Mouse (Mus musculus) hindbrain, embryonic 14.5 days (tissue): ENCODE measurements around the gene Gnb3. TPM values are rescaled to one million over a fixed set of nuclear protein-coding genes. Genes with fewer than 3 reads are reported as not detected.

Experiments used
- ATAC-seq: fragments of 200-750 bp; cut with Nextera tagmentation; 2 replicates; pipeline ENCODE4 v1.8.0; 2017; ENCODE audit warnings: moderate number of reproducible peaks, mild to moderate bottlenecking, moderate TSS enrichment, moderate library complexity; ENCODE audit not compliant: low FRiP score
- DNase-seq: peaks from one replicate; pipeline ENCODE4 v3.0.0-alpha.2; 2015; ENCODE audit warnings: low spot score
- H3K27ac ChIP-seq: fragments of 300-500 bp; sonication (generic); 2 replicates; pipeline ENCODE4 v1.5.1; 2014; ENCODE audit warnings: mild to moderate bottlenecking, moderate library complexity
- H3K27me3 ChIP-seq: fragments of 300-500 bp; sonication (generic); 2 replicates; pipeline ENCODE4 v1.6.1; 2014; ENCODE audit warnings: mild to moderate bottlenecking, low read length, mixed read lengths; ENCODE audit not compliant: control insufficient read depth, insufficient read depth
- H3K36me3 ChIP-seq: fragments of 300-500 bp; sonication (generic); replicated peaks from 2 replicates; pipeline ENCODE4 v1.6.1; 2014; ENCODE audit not compliant: control insufficient read depth, insufficient read depth
- H3K4me1 ChIP-seq: fragments of 300-500 bp; sonication (generic); replicated peaks from 2 replicates; pipeline ENCODE4 v1.6.1; 2014; ENCODE audit warnings: antibody characterized with exemption, low read length, mixed read lengths; ENCODE audit not compliant: control insufficient read depth, insufficient read depth
- H3K4me2 ChIP-seq: fragments of 300-500 bp; sonication (generic); replicated peaks from 2 replicates; pipeline ENCODE4 v1.6.1; 2014; ENCODE audit warnings: mild to moderate bottlenecking, moderate library complexity
- H3K4me3 ChIP-seq: fragments of 300-500 bp; sonication (generic); replicated peaks from 2 replicates; pipeline ENCODE4 v1.5.1; 2014; ENCODE audit warnings: mild to moderate bottlenecking, low read length
- H3K9ac ChIP-seq: fragments of 300-500 bp; sonication (generic); 2 replicates; pipeline ENCODE4 v1.6.1; 2014
- H3K9me3 ChIP-seq: fragments of 300-500 bp; sonication (generic); 2 replicates; pipeline ENCODE4 v1.6.1; 2016; ENCODE audit warnings: low read length; ENCODE audit not compliant: control insufficient read depth
- WGBS: fragments of 180-500 bp; shearing (Covaris S2); extraction: QIAGEN DNeasy Blood & Tissue Kit; methylation state at CpG from one replicate; pipeline ENCODE4 v1.1.7; 2014; 5-methylcytosine and 5-hydroxymethylcytosine counted together
- polyA plus RNA-seq: library from polyadenylated mRNA; unstranded; fragments of >200 nt; fragmentation: Nextera tagmentation; extraction: Ambion mirVana; gene quantifications from 2 replicates; pipeline ENCODE4 v1.2.1, GENCODE M21; 2014

Gene Gnb3
- 0.21 and 1.2 TPM in 2 replicates for polyA plus RNA-seq

GRCm38 (mm10) chr6:124840241-124841167, at the start of gene Gnb3:
Gnb3 (minus strand) TSS chr6:124840275.
- H3K4me3 ChIP-seq = no peak within 1 kb of the TSS
- DNase-seq (no peak), ATAC-seq (peak; percentile 25)
- H3K4me1 ChIP-seq = no peaks in the 10 kb centered on the region; the same call in 1 of the 2 replicates
- H3K9ac ChIP-seq = 0 out of 2 replicates have a peak within 1 kb of the TSS, but pooled peaks have one; percentile 34
- H3K36me3 ChIP-seq = peaks cover 17% of the 10 kb centered on the region
- no peak within 1 kb of the TSS for H3K27ac ChIP-seq
- WGBS = 33% methylated on average over 15 of the region's 15 CpGs
- H3K27me3 ChIP-seq = no peaks in the 10 kb centered on the region
- H3K9me3 ChIP-seq = no peaks in the 10 kb centered on the region
- no peak within 1 kb of the TSS for H3K4me2 ChIP-seq

- H3K9ac ChIP-seq = no peak overlapping the region
- no peaks in the 10 kb centered on the region for H3K27me3 ChIP-seq
- no peak overlapping the region for H3K4me2 ChIP-seq
- ATAC-seq (no peak), DNase-seq (no peak)
- no peak overlapping the region for H3K4me3 ChIP-seq
- WGBS = 92% methylated on average over 6 of the region's 6 CpGs
- no peaks in the 10 kb centered on the region for H3K36me3 ChIP-seq
- no peaks in the 10 kb centered on the region for H3K4me1 ChIP-seq
- H3K9me3 ChIP-seq = no peaks in the 10 kb centered on the region
- H3K27ac ChIP-seq = no peak overlapping the region
Observed at GRCm38 (mm10) chr6:124888555-124889125, 48.6 kb upstream of the Gnb3 start.

GRCm38 (mm10) chr6:124887986-124888385, 47.9 kb upstream of the Gnb3 start, which contains the start of gene Cd4:
Cd4 (minus strand) TSS chr6:124888221.
- WGBS = 92% methylated on average over 9 of the region's 9 CpGs
- DNase-seq = no peak
- ATAC-seq = no peak
- H3K4me2 ChIP-seq = no peak within 1 kb of the TSS
- no peak within 1 kb of the TSS for H3K9ac ChIP-seq
- H3K36me3 ChIP-seq = no peaks in the 10 kb centered on the region
- H3K27me3 ChIP-seq = no peaks in the 10 kb centered on the region
- no peaks in the 10 kb centered on the region for H3K4me1 ChIP-seq
- no peak within 1 kb of the TSS for H3K27ac ChIP-seq
- H3K4me3 ChIP-seq = no peak within 1 kb of the TSS
- H3K9me3 ChIP-seq = no peaks in the 10 kb centered on the region

GRCm38 (mm10) chr6:124885956-124886381, 45.9 kb upstream of the Gnb3 start:
- Histone ChIP-seq H3K4me3 (no peak overlapping the region), H3K9ac (no peak overlapping the region), H3K27me3 (no peaks in the 10 kb centered on the region), H3K4me1 (no peaks in the 10 kb centered on the region), H3K4me2 (no peak overlapping the region), H3K9me3 (no peaks in the 10 kb centered on the region), H3K27ac (no peak overlapping the region), H3K36me3 (no peaks in the 10 kb centered on the region)
- WGBS = 94% methylated on average over 8 of the region's 8 CpGs
- no peak for ATAC-seq
- DNase-seq = no peak

- DNase-seq (no peak), ATAC-seq (no peak)
- Histone ChIP-seq H3K4me2 (no peak overlapping the region), H3K27ac (no peak overlapping the region), H3K36me3 (no peaks in the 10 kb centered on the region), H3K4me1 (no peaks in the 10 kb centered on the region), H3K9ac (no peak overlapping the region), H3K27me3 (no peaks in the 10 kb centered on the region), H3K4me3 (no peak overlapping the region), H3K9me3 (no peaks in the 10 kb centered on the region)
- 72% methylated on average over 10 of the region's 10 CpGs for WGBS
Observed at GRCm38 (mm10) chr6:124884714-124885500, 44.8 kb upstream of the Gnb3 start.

GRCm38 (mm10) chr6:124883351-124883750, 43.3 kb upstream of the Gnb3 start:
- Histone ChIP-seq H3K36me3 (no peaks in the 10 kb centered on the region), H3K9me3 (no peaks in the 10 kb centered on the region), H3K27me3 (no peaks in the 10 kb centered on the region), H3K4me1 (no peaks in the 10 kb centered on the region), H3K9ac (no peak overlapping the region), H3K4me2 (no peak overlapping the region), H3K27ac (no peak overlapping the region), H3K4me3 (no peak overlapping the region)
- ATAC-seq (no peak), DNase-seq (no peak)
- WGBS = 68% methylated on average over 10 of the region's 10 CpGs

- Histone ChIP-seq H3K4me3 (no peak overlapping the region), H3K9me3 (no peaks in the 10 kb centered on the region), H3K9ac (no peak overlapping the region), H3K4me1 (no peaks in the 10 kb centered on the region), H3K36me3 (no peaks in the 10 kb centered on the region), H3K27me3 (no peaks in the 10 kb centered on the region), H3K27ac (no peak overlapping the region), H3K4me2 (no peak overlapping the region)
- no peak for DNase-seq
- no peak for ATAC-seq
- WGBS = 94% methylated on average over 9 of the region's 9 CpGs
Observed at GRCm38 (mm10) chr6:124881821-124882220, 41.7 kb upstream of the Gnb3 start.

GRCm38 (mm10) chr6:124879390-124879789, 39.3 kb upstream of the Gnb3 start:
- ATAC-seq (no peak), DNase-seq (no peak)
- Histone ChIP-seq H3K9ac (no peak overlapping the region), H3K9me3 (no peaks in the 10 kb centered on the region), H3K4me3 (no peak overlapping the region), H3K36me3 (no peaks in the 10 kb centered on the region), H3K4me2 (no peak overlapping the region), H3K27ac (no peak overlapping the region), H3K4me1 (no peaks in the 10 kb centered on the region), H3K27me3 (no peaks in the 10 kb centered on the region)
- 63% methylated on average over 6 of the region's 6 CpGs for WGBS

- 64% methylated on average over 2 of the region's 3 CpGs for WGBS
- ATAC-seq = no peak
- H3K36me3 ChIP-seq = no peaks in the 10 kb centered on the region
- H3K4me2 ChIP-seq = no peak overlapping the region
- no peak for DNase-seq
- no peaks in the 10 kb centered on the region for H3K4me1 ChIP-seq
- no peaks in the 10 kb centered on the region for H3K27me3 ChIP-seq
- H3K4me3 ChIP-seq = no peak overlapping the region
- no peak overlapping the region for H3K27ac ChIP-seq
- H3K9me3 ChIP-seq = no peaks in the 10 kb centered on the region
- H3K9ac ChIP-seq = no peak overlapping the region
Observed at GRCm38 (mm10) chr6:124874348-124874747, 34.3 kb upstream of the Gnb3 start.
